Mouse (Mus musculus) neural tube, embryonic 15.5 days (tissue): ENCODE results near the gene Ccz1. TPM values are rescaled to one million over a fixed set of nuclear protein-coding genes. Genes with fewer than 3 reads are reported as not detected.

Experiments used
- polyA plus RNA-seq: library from polyadenylated mRNA; unstranded; fragments of >200 nt; fragmentation: Nextera tagmentation; extraction: Ambion mirVana; gene quantifications from 2 replicates; pipeline ENCODE4 v1.2.1, GENCODE M21; 2015

Ccz1 gene
- polyA plus RNA-seq, 1 experiment from 2014 or later, result 76.1 TPM

Other genes with a start within 250 kb of the Ccz1 start
- 48.2 and 50.7 TPM in 2 replicates for gene Eif2ak1, start 197.1 kb downstream of the Ccz1 start, polyA plus RNA-seq
- 0.40 and 0.59 TPM in 2 replicates for gene Ankrd61, start 117.2 kb downstream of the Ccz1 start, polyA plus RNA-seq
- 96.3 and 101 TPM in 2 replicates for gene Aimp2, start 105.0 kb downstream of the Ccz1 start, polyA plus RNA-seq
- 29.8 and 30.9 TPM in 2 replicates for gene Pms2, start 104.9 kb downstream of the Ccz1 start, polyA plus RNA-seq
- gene Gm42421, start 86.7 kb downstream of the Ccz1 start, polyA plus RNA-seq, result 3.1 and 3.3 TPM in 2 replicates
- gene Rsph10b, start 81.8 kb downstream of the Ccz1 start, polyA plus RNA-seq, result 3.3 and 5.7 TPM in 2 replicates
- not detected in 2 replicates for gene Ocm, start 11.8 kb upstream of the Ccz1 start, polyA plus RNA-seq
- gene Lmtk2, start 85.6 kb upstream of the Ccz1 start, polyA plus RNA-seq, result 8.2 and 9.4 TPM in 2 replicates
- 0.15 and 0.38 TPM in 2 replicates for gene Bhlha15, start 175.4 kb upstream of the Ccz1 start, polyA plus RNA-seq
- 40.3 and 42.6 TPM in 2 replicates for gene Tecpr1, start 208.7 kb upstream of the Ccz1 start, polyA plus RNA-seq
- gene Bri3, start 229.6 kb upstream of the Ccz1 start, polyA plus RNA-seq, result 91.9 and 106 TPM in 2 replicates